Mouse (Mus musculus): ENCODE results near the gene Sec24d. TPM values are rescaled to one million over a fixed set of nuclear protein-coding genes. Genes with fewer than 3 reads are reported as not detected.

The Sec24d gene
- polyA plus RNA-seq, 1 experiment from 2014 or later: 32.5 TPM

DNA sequence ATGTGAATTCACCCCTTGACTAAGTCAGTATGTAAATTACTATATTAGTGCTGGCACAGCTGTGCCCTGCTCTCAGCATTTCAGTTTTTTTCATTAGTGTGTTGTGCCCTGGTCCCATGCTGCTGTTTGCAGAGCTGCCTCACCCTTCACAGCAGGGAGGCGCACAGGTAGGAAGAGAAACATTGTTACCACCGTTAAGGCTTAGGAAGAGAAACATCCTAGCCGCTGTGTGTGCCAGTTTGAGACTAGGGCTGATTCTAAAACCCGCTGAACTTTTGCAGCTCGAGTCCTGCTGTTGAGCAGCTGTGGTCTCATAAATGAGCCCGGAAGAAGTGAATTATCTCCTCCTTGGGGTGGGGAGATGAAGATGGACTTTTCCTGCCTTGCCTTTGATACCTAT lies 41.9 kb downstream of the Sec24d start:
- Histone ChIP-seq H3K36me3 (ENCODE audit: control insufficient read depth, insufficient read depth, low read length) (no peaks in the 10 kb centered on the region), H3K4me1 (replicated peaks; ENCODE audit: control insufficient read depth, insufficient read depth, low read length) (no peaks in the 10 kb centered on the region), H3K4me3 (ENCODE audit: low read depth, low read length) (no peak overlapping the region), H3K9me3 (ENCODE audit: control insufficient read depth, low read length) (no peaks in the 10 kb centered on the region), H3K27ac (ENCODE audit: low read depth, low read length) (no peak overlapping the region), H3K4me2 (no peak overlapping the region), H3K9ac (ENCODE audit: low read depth, low read length) (no peak overlapping the region), H3K27me3 (replicated peaks; ENCODE audit: control insufficient read depth, insufficient read depth, low read length) (no peaks in the 10 kb centered on the region)
- WGBS: 76% methylated on average over 6 of the region's 6 CpGs
- DNase-seq (ENCODE audit: low spot score) (no peak), ATAC-seq (replicated peaks; ENCODE audit: low FRiP score) (no peak)

DNA sequence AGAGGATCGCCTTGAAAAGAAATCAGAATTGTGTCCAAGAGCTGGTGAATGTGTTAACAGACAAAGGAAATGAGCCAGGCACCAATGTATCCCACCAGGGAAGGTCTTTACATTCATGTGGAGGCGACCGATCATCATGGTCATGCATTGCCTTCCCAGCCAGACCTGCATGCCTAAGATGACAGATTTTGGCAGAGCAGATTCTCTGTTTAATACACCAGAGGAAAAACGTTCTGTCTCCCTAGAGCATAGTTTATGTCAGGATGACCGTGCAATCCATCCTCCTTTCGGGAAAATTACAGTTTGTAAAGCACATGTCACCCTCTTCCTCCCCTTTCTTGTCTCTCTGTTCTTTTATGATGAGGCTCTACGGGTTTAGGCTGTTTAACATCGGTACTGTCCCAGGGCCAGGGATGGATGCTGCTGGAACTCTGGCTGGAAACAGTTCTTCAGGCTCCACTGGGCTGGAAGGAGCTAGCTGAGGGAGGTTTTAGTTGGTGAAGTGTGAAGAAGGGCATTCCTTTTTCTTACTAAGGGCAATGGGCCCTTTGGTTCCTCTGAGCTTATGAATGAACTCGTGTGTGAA lies 45.3 kb downstream of the Sec24d start:
- ATAC-seq (replicated peaks; ENCODE audit: low FRiP score): no peak
- 85% methylated on average over 9 of the region's 9 CpGs for WGBS
- no peaks in the 10 kb centered on the region for H3K4me1 ChIP-seq (replicated peaks; ENCODE audit: control insufficient read depth, insufficient read depth, low read length)
- H3K36me3 ChIP-seq (ENCODE audit: control insufficient read depth, insufficient read depth, low read length): no peaks in the 10 kb centered on the region
- no peak overlapping the region for H3K4me3 ChIP-seq (ENCODE audit: low read depth, low read length)
- no peaks in the 10 kb centered on the region for H3K9me3 ChIP-seq (ENCODE audit: control insufficient read depth, low read length)
- no peak overlapping the region for H3K27ac ChIP-seq (ENCODE audit: low read depth, low read length)
- no peak overlapping the region for H3K4me2 ChIP-seq
- DNase-seq (ENCODE audit: low spot score): no peak
- no peaks in the 10 kb centered on the region for H3K27me3 ChIP-seq (replicated peaks; ENCODE audit: control insufficient read depth, insufficient read depth, low read length)
- no peak overlapping the region for H3K9ac ChIP-seq (ENCODE audit: low read depth, low read length)

DNA sequence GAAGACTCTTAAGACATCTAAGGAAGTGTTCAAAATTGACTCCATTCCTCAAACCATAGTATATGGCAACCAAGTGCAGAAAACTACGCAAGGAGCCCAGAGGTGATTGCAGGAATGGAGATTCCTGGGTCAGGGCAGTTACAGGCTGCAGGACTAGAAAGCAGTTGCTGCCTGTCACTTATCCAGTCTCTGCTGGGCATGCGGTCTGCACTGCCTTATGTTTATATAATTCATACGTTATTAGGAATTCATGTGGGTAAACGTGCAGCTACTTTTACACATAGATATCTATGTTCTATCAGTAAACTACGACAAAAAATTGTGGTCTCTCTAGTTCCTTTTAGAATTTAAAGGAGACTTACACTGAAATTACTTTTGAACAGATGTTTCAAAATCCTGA lies 46.2 kb downstream of the Sec24d start:
- Histone ChIP-seq H3K9me3 (ENCODE audit: control insufficient read depth, low read length) (no peaks in the 10 kb centered on the region), H3K4me3 (ENCODE audit: low read depth, low read length) (no peak overlapping the region), H3K27me3 (replicated peaks; ENCODE audit: control insufficient read depth, insufficient read depth, low read length) (no peaks in the 10 kb centered on the region), H3K27ac (ENCODE audit: low read depth, low read length) (no peak overlapping the region), H3K9ac (ENCODE audit: low read depth, low read length) (no peak overlapping the region), H3K4me2 (no peak overlapping the region), H3K36me3 (ENCODE audit: control insufficient read depth, insufficient read depth, low read length) (no peaks in the 10 kb centered on the region), H3K4me1 (replicated peaks; ENCODE audit: control insufficient read depth, insufficient read depth, low read length) (no peaks in the 10 kb centered on the region)
- 67% methylated on average over 5 of the region's 5 CpGs for whole genome bisulfite sequencing
- ATAC-seq (replicated peaks; ENCODE audit: low FRiP score) (no peak), DNase-seq (ENCODE audit: low spot score) (no peak)

DNA sequence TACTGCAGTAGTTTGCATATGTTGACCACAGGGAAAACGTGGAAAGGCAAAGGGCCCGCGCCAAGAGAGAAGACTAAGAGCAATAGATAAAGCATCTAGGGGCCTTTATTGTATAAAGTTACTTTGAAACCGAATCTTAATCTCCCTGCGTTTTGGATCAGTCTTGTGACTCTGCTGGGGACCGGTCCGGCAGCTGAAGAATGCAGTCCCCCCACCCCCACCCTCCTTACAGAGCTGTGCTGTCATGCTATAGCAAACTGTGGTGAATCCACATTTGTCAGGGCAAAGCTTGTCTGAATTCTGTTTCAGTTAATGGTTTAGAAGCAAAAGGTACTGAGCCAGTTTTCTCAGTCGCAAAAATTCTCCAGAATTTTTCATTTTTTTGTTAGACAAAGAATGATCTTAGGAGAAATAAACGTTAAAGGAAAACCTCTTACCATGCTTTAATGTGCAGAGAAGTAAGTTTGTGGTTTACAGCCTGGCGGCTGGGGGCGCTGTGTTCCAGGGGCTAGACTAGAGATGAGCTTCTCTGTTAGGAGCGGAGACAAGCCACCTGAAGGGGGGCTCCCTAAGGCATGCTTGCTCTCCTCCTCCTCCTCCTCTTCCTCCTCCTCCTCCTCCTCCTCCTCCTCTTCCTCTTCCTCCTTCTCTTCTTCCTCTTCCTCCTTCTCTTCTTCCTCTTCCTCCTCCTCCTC lies 46.8 kb downstream of the Sec24d start:
- Histone ChIP-seq H3K36me3 (ENCODE audit: control insufficient read depth, insufficient read depth, low read length) (no peaks in the 10 kb centered on the region), H3K9ac (ENCODE audit: low read depth, low read length) (no peak overlapping the region), H3K4me3 (ENCODE audit: low read depth, low read length) (no peak overlapping the region), H3K4me2 (no peak overlapping the region), H3K27ac (ENCODE audit: low read depth, low read length) (no peak overlapping the region), H3K9me3 (ENCODE audit: control insufficient read depth, low read length) (no peaks in the 10 kb centered on the region), H3K27me3 (replicated peaks; ENCODE audit: control insufficient read depth, insufficient read depth, low read length) (no peaks in the 10 kb centered on the region), H3K4me1 (replicated peaks; ENCODE audit: control insufficient read depth, insufficient read depth, low read length) (no peaks in the 10 kb centered on the region)
- WGBS: 38% methylated on average over 12 of the region's 12 CpGs
- ATAC-seq (replicated peaks; ENCODE audit: low FRiP score) (no peak), DNase-seq (ENCODE audit: low spot score) (no peak)

DNA sequence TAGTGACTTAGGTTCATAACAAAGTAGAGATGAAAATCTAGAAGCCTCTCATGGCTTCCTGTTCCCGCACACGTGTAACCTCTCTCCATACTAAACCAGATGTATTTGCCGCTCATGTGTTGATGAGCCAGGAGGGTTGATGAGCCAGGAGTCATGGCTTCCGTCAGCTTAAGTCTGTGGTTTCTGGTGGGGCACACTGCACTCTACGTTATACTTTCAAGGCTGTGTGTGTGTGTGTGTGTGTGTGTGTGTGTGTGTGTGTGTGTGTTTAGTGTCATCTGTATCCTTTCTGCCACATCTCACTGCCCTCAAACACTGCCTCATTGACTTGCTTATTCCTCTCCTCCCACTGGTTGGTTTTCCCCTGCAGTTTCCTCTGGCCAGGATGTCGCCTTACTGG lies 48.8 kb downstream of the Sec24d start:
- 78% methylated on average over 6 of the region's 6 CpGs for WGBS
- H3K27me3 ChIP-seq (replicated peaks; ENCODE audit: control insufficient read depth, insufficient read depth, low read length): no peaks in the 10 kb centered on the region
- H3K27ac ChIP-seq (ENCODE audit: low read depth, low read length): no peak overlapping the region
- ATAC-seq (replicated peaks; ENCODE audit: low FRiP score) (no peak), DNase-seq (ENCODE audit: low spot score) (no peak)
- H3K9ac ChIP-seq (ENCODE audit: low read depth, low read length): no peak overlapping the region
- no peak overlapping the region for H3K4me3 ChIP-seq (ENCODE audit: low read depth, low read length)
- no peaks in the 10 kb centered on the region for H3K36me3 ChIP-seq (ENCODE audit: control insufficient read depth, insufficient read depth, low read length)
- no peak overlapping the region for H3K4me2 ChIP-seq
- no peaks in the 10 kb centered on the region for H3K9me3 ChIP-seq (ENCODE audit: control insufficient read depth, low read length)
- H3K4me1 ChIP-seq (replicated peaks; ENCODE audit: control insufficient read depth, insufficient read depth, low read length): no peaks in the 10 kb centered on the region

DNA sequence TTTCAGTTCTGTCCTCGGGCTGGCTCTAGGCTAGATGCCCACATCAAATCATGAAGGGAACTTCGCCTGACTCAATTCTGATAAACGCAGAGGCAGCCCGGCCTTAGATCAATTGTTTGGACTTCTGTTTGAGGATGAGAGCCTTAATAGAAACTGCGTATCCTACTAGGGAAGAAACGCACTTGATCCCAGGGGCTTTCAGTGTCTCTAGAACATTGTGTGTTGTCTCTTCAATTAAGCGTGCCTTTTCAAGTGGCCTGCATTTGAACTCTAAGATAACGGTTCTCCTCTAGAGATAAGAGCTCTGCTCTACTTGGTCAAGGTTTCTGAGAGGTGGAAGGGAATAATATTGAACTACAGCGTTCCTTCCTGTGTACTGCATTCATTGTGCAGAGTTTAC lies 49.8 kb downstream of the Sec24d start:
- H3K9me3 ChIP-seq (ENCODE audit: control insufficient read depth, low read length): no peaks in the 10 kb centered on the region
- no peak for ATAC-seq (replicated peaks; ENCODE audit: low FRiP score)
- H3K4me2 ChIP-seq: no peak overlapping the region
- no peak overlapping the region for H3K27ac ChIP-seq (ENCODE audit: low read depth, low read length)
- DNase-seq (ENCODE audit: low spot score): no peak
- WGBS: 61% methylated on average over 9 of the region's 9 CpGs
- H3K4me1 ChIP-seq (replicated peaks; ENCODE audit: control insufficient read depth, insufficient read depth, low read length): no peaks in the 10 kb centered on the region
- no peaks in the 10 kb centered on the region for H3K36me3 ChIP-seq (ENCODE audit: control insufficient read depth, insufficient read depth, low read length)
- no peak overlapping the region for H3K4me3 ChIP-seq (ENCODE audit: low read depth, low read length)
- H3K9ac ChIP-seq (ENCODE audit: low read depth, low read length): no peak overlapping the region
- H3K27me3 ChIP-seq (replicated peaks; ENCODE audit: control insufficient read depth, insufficient read depth, low read length): no peaks in the 10 kb centered on the region

DNA sequence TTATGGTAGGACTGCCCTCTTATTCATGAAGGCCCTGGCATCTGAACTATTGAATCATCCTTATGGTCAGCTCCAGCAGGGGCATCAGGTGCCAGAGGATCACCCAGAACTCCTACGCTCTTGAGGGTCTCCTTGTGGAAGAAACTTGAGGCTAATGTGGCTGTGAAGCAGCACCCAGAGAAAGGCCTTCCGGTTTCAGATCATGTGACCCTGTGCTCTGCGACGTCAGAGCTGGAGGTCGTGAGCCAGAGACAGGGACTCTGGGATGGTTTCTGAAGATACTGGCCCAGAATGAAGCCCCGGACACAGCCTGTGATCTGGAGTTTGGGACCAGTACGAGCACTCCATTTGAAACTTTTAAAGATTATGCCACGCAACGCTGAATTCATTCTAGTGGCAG lies 53.1 kb downstream of the Sec24d start:
- Histone ChIP-seq H3K27me3 (replicated peaks; ENCODE audit: control insufficient read depth, insufficient read depth, low read length) (no peaks in the 10 kb centered on the region), H3K4me1 (replicated peaks; ENCODE audit: control insufficient read depth, insufficient read depth, low read length) (peaks cover 4% of the 10 kb centered on the region; the same call in 1 of the 2 replicates), H3K27ac (ENCODE audit: low read depth, low read length) (no peak overlapping the region), H3K9ac (ENCODE audit: low read depth, low read length) (no peak overlapping the region), H3K9me3 (ENCODE audit: control insufficient read depth, low read length) (no peaks in the 10 kb centered on the region), H3K4me2 (no peak overlapping the region), H3K4me3 (ENCODE audit: low read depth, low read length) (no peak overlapping the region), H3K36me3 (ENCODE audit: control insufficient read depth, insufficient read depth, low read length) (no peaks in the 10 kb centered on the region)
- DNase-seq (ENCODE audit: low spot score) (no peak), ATAC-seq (replicated peaks; ENCODE audit: low FRiP score) (no peak)
- 73% methylated on average over 9 of the region's 9 CpGs for WGBS

DNA sequence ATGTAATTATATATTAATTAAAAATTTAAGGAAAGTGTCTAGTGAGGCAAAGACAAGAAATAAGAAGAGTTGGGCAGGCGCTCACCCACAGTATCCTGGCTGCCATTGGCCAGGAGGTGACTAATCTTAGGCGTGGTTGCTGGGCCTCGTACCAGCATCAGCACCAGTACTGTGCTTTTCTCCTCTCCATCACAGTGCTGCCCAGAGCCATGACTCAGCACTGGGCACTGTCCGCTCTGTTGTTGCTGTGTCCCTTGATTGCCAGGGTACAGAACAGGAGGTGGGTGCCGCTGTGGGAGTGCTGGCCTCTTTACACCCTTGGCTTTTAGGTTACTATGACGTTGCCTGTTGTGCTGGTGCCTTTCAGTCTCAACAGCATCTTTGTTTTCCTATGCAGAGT lies 54.4 kb downstream of the Sec24d start:
- no peaks in the 10 kb centered on the region for H3K27me3 ChIP-seq (replicated peaks; ENCODE audit: control insufficient read depth, insufficient read depth, low read length)
- H3K27ac ChIP-seq (ENCODE audit: low read depth, low read length): no peak overlapping the region
- no peak for DNase-seq (ENCODE audit: low spot score)
- H3K4me3 ChIP-seq (ENCODE audit: low read depth, low read length): no peak overlapping the region
- no peak overlapping the region for H3K9ac ChIP-seq (ENCODE audit: low read depth, low read length)
- no peaks in the 10 kb centered on the region for H3K36me3 ChIP-seq (ENCODE audit: control insufficient read depth, insufficient read depth, low read length)
- ATAC-seq (replicated peaks; ENCODE audit: low FRiP score): no peak; the same call in 1 of the 2 replicates
- H3K9me3 ChIP-seq (ENCODE audit: control insufficient read depth, low read length): no peaks in the 10 kb centered on the region
- peaks cover 4% of the 10 kb centered on the region; the same call in 1 of the 2 replicates for H3K4me1 ChIP-seq (replicated peaks; ENCODE audit: control insufficient read depth, insufficient read depth, low read length)
- 78% methylated on average over 6 of the region's 6 CpGs for WGBS
- H3K4me2 ChIP-seq: no peak overlapping the region

DNA sequence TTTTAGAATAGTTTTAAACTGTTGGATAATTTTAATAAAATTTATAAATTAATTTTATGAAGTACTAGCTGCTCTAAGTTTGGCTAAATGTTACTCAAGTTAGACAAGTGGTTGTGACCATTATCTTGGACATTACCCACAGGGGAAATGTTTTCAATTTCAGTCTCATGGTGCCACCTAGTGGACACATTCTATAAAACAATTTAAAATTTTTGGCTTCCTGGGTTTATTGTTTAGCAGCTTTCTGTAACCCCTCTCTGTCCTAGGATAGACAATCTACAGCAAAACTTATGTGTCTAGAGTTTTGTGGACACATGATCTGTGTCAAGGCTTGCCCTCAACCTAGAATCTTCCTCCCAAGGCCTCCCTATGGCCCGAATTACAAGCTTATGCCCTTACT lies 54.9 kb downstream of the Sec24d start:
- WGBS: 38% methylated on average over 1 of the region's 1 CpGs
- H3K36me3 ChIP-seq (ENCODE audit: control insufficient read depth, insufficient read depth, low read length): no peaks in the 10 kb centered on the region
- ATAC-seq (replicated peaks; ENCODE audit: low FRiP score) (no peak), DNase-seq (ENCODE audit: low spot score) (no peak)
- no peak overlapping the region for H3K4me3 ChIP-seq (ENCODE audit: low read depth, low read length)
- H3K27me3 ChIP-seq (replicated peaks; ENCODE audit: control insufficient read depth, insufficient read depth, low read length): no peaks in the 10 kb centered on the region
- no peak overlapping the region for H3K27ac ChIP-seq (ENCODE audit: low read depth, low read length)
- H3K4me2 ChIP-seq: no peak overlapping the region
- H3K9me3 ChIP-seq (ENCODE audit: control insufficient read depth, low read length): no peaks in the 10 kb centered on the region
- no peak overlapping the region for H3K9ac ChIP-seq (ENCODE audit: low read depth, low read length)
- peaks cover 4% of the 10 kb centered on the region; the same call in 1 of the 2 replicates for H3K4me1 ChIP-seq (replicated peaks; ENCODE audit: control insufficient read depth, insufficient read depth, low read length)
